Mouse (Mus musculus) liver, postnatal 0 days (tissue): Measurements from ENCODE around the gene Pdzd2. TPM values are rescaled to one million over a fixed set of nuclear protein-coding genes. Genes with fewer than 3 reads are reported as not detected.
A peak's percentile ranks its signal among the peaks of the same experiment; 100 is the strongest.

ENCODE experiments used
- ATAC-seq: fragments of 200-750 bp; cut with Nextera tagmentation; 2 replicates; pipeline ENCODE4 v1.8.0; 2017; ENCODE audit warnings: mild to moderate bottlenecking, moderate library complexity
- DNase-seq: peaks from one replicate; pipeline ENCODE4 v3.0.0-alpha.2; 2016
- H3K27ac ChIP-seq: fragments of 300-500 bp; sonication (generic); 2 replicates; pipeline ENCODE4 v1.5.1; 2014; ENCODE audit warnings: antibody characterized with exemption, moderate library complexity, mild to moderate bottlenecking, low read depth
- H3K27me3 ChIP-seq: fragments of 300-500 bp; sonication (generic); 2 replicates; pipeline ENCODE4 v1.6.1; 2014; ENCODE audit warnings: low read length, control low read depth, mixed read lengths; ENCODE audit not compliant: insufficient read depth
- H3K36me3 ChIP-seq: fragments of 300-500 bp; sonication (generic); replicated peaks from 2 replicates; pipeline ENCODE4 v1.6.1; 2014; ENCODE audit warnings: mild to moderate bottlenecking, control low read depth, low read length, moderate library complexity, mixed read lengths; ENCODE audit not compliant: insufficient read depth
- H3K4me1 ChIP-seq: fragments of 300-500 bp; sonication (generic); 2 replicates; pipeline ENCODE4 v1.6.1; 2014; ENCODE audit warnings: antibody characterized with exemption, mild to moderate bottlenecking, control low read depth; ENCODE audit not compliant: insufficient read depth
- H3K4me2 ChIP-seq: fragments of 300-500 bp; sonication (generic); 2 replicates; pipeline ENCODE4 v1.6.1; 2014; ENCODE audit warnings: low read depth, mild to moderate bottlenecking, low read length, moderate library complexity, mixed read lengths
- H3K4me3 ChIP-seq: fragments of 300-500 bp; sonication (generic); 2 replicates; pipeline ENCODE4 v1.5.1; 2014; ENCODE audit warnings: low read depth, low read length
- H3K9ac ChIP-seq: fragments of 300-500 bp; sonication (generic); replicated peaks from 2 replicates; pipeline ENCODE4 v1.6.1; 2014; ENCODE audit warnings: mild to moderate bottlenecking, moderate library complexity
- H3K9me3 ChIP-seq: fragments of 300-500 bp; sonication (generic); 2 replicates; pipeline ENCODE4 v1.6.1; 2016; ENCODE audit warnings: mild to moderate bottlenecking, control low read depth, low read length, mixed read lengths
- CTCF ChIP-seq: sonication (generic); IDR thresholded peaks from 2 replicates; pipeline ENCODE4 v1.5.1; 2016; ENCODE audit warnings: antibody characterized with exemption, low read depth
- EP300 ChIP-seq: IDR thresholded peaks from 2 replicates; pipeline ENCODE4 v1.6.1; 2016; ENCODE audit warnings: antibody characterized with exemption, low read depth, mild to moderate bottlenecking
- WGBS: fragments of 180-500 bp; shearing (Covaris S2); extraction: QIAGEN DNeasy Blood & Tissue Kit; methylation state at CpG from one replicate; pipeline ENCODE4 v1.1.7; 2014; ENCODE audit not compliant: insufficient replicate concordance; 5-methylcytosine and 5-hydroxymethylcytosine counted together
- polyA plus RNA-seq: library from polyadenylated mRNA; unstranded; fragments of >200 nt; fragmentation: Nextera tagmentation; extraction: Ambion mirVana; gene quantifications from 2 replicates; pipeline ENCODE4 v1.2.1, GENCODE M21; 2015

The Pdzd2 gene
- polyA plus RNA-seq, 1 experiment from 2014 or later: 1.3 TPM

DNA sequence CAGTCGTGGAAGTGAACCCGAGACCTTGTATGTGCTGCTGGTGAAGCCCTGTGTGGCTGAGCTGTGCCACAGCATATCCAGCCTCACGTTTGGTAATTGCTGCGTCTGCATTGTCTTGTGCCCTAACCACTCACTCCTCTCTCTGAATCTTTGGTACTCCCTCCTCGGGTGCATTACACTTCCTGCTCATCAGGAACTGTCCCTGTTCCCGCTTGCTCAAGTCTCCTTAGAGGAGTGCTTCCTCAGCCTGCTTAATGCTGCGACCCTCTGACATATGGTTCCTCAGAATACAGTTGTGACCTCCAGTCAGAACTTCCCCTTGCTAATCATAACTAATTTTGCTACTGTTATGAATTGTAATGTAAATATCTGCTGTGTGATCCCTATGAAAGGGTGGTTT, 383.8 kb downstream of the Pdzd2 start:
- Histone ChIP-seq H3K4me3 (no peak overlapping the region), H3K27me3 (no peaks in the 10 kb centered on the region), H3K4me1 (no peaks in the 10 kb centered on the region), H3K9me3 (no peaks in the 10 kb centered on the region), H3K4me2 (no peak overlapping the region), H3K9ac (no peak overlapping the region), H3K36me3 (peaks cover 23% of the 10 kb centered on the region), H3K27ac (no peak overlapping the region)
- ATAC-seq (no peak), DNase-seq (no peak)
- 64% methylated on average over 7 of the region's 7 CpGs for WGBS
- TF ChIP-seq EP300 (no peak), CTCF (no peak)

DNA sequence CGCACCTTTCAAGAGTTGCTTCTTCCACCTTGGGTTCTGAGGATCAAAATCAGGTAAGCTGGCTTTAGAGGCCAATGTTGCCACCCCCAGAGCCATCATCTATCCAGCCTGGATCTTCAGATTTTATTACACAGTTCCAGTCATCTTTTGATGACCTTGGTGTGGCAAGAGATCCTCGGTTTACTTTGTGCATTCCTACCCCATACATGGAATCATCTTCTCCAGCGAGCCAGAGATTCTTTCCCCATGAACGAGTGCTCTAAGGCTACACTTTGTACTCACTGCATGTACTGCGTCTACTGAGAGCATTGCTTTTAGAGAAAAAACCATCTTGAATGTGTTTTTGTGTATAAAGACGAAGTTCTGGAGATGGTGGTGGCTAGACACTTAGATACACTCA, 384.5 kb downstream of the Pdzd2 start:
- TF ChIP-seq CTCF (no peak), EP300 (no peak)
- H3K27ac ChIP-seq: no peak overlapping the region
- H3K9me3 ChIP-seq: no peaks in the 10 kb centered on the region
- no peaks in the 10 kb centered on the region for H3K4me1 ChIP-seq
- ATAC-seq (no peak), DNase-seq (no peak)
- H3K4me3 ChIP-seq: no peak overlapping the region
- no peaks in the 10 kb centered on the region for H3K27me3 ChIP-seq
- peaks cover 26% of the 10 kb centered on the region for H3K36me3 ChIP-seq
- WGBS: 88% methylated on average over 6 of the region's 6 CpGs
- H3K4me2 ChIP-seq: no peak overlapping the region
- H3K9ac ChIP-seq: no peak overlapping the region

DNA sequence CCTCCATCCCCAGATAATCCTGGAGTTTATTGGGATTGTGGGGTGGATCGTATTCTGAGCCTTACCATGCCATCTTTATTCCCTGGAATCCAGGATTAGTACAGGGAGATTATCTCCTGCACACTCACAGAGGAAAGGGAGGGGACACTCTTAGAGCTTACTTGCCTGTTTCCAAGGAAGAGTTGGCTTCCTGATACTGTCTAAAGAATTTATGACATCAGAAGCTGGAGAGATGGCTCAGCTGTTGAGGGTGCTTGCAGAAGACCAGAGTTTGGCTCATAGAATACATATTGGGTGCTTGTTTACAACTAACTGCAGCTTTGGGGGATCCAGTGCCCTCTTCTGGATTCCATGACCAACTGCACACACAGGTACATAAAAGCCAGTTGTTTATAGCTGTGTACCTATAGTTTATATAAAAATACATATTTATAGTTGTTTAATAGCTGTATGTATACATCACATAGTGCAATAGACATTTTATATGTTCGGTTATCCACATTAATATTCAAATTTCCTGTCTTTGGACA, 385.4 kb downstream of the Pdzd2 start:
- WGBS: 92% methylated on average over 2 of the region's 2 CpGs
- ATAC-seq: no peak
- no peak for DNase-seq
- H3K9ac ChIP-seq: no peak overlapping the region
- no peaks in the 10 kb centered on the region for H3K27me3 ChIP-seq
- no peaks in the 10 kb centered on the region for H3K9me3 ChIP-seq
- peaks cover 35% of the 10 kb centered on the region for H3K36me3 ChIP-seq
- H3K4me1 ChIP-seq: no peaks in the 10 kb centered on the region
- TF ChIP-seq EP300 (no peak), CTCF (peak; percentile 29; the same call in 1 of the 2 replicates)
- H3K4me3 ChIP-seq: no peak overlapping the region
- no peak overlapping the region for H3K27ac ChIP-seq
- no peak overlapping the region for H3K4me2 ChIP-seq

DNA sequence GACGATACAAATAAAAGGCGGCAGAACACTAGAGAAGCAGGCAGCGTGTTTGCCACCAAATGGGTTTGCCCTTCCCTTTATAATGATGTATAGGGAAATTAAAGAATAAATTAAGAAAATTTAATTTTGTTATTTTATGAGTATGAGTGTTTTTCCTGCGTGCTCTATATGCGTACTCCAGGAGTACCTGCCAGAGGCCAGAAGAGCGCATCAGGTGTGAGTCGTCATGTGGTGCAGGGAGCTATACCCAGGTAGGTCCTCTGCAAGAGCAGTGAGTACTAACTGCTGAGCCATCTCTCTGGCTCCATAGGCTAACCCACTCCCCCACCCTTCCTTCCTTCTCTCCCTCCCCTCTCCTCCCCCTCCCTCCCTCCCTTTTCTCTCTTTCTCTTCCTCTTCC, 388.3 kb downstream of the Pdzd2 start:
- Histone ChIP-seq H3K9me3 (no peaks in the 10 kb centered on the region), H3K4me3 (no peak overlapping the region), H3K27ac (no peak overlapping the region), H3K9ac (no peak overlapping the region), H3K27me3 (no peaks in the 10 kb centered on the region), H3K4me2 (no peak overlapping the region), H3K4me1 (no peaks in the 10 kb centered on the region), H3K36me3 (peaks cover 40% of the 10 kb centered on the region)
- ATAC-seq: no peak
- WGBS: 96% methylated on average over 7 of the region's 7 CpGs
- TF ChIP-seq CTCF (no peak), EP300 (no peak)
- no peak for DNase-seq

GRCm38 (mm10) chr15:12349840-12350239, 389.9 kb downstream of the Pdzd2 start:
- Histone ChIP-seq H3K4me1 (no peaks in the 10 kb centered on the region), H3K4me2 (no peak overlapping the region), H3K9me3 (no peaks in the 10 kb centered on the region), H3K9ac (no peak overlapping the region), H3K27me3 (no peaks in the 10 kb centered on the region), H3K36me3 (peaks cover 45% of the 10 kb centered on the region), H3K4me3 (no peak overlapping the region), H3K27ac (no peak overlapping the region)
- DNase-seq: no peak
- TF ChIP-seq EP300 (no peak), CTCF (no peak)
- ATAC-seq: no peak
- 76% methylated on average over 5 of the region's 5 CpGs for WGBS

GRCm38 (mm10) chr15:12348950-12349349, 390.8 kb downstream of the Pdzd2 start:
- Histone ChIP-seq H3K4me1 (no peaks in the 10 kb centered on the region), H3K27me3 (no peaks in the 10 kb centered on the region), H3K27ac (no peak overlapping the region), H3K36me3 (peaks cover 45% of the 10 kb centered on the region), H3K9me3 (no peaks in the 10 kb centered on the region), H3K4me3 (no peak overlapping the region), H3K9ac (no peak overlapping the region), H3K4me2 (no peak overlapping the region)
- WGBS: 82% methylated on average over 3 of the region's 3 CpGs
- TF ChIP-seq CTCF: no peak
- no peak for TF ChIP-seq EP300
- ATAC-seq (no peak), DNase-seq (no peak)

- peaks cover 3% of the 10 kb centered on the region; the same call in 1 of the 2 replicates for H3K4me1 ChIP-seq
- H3K27me3 ChIP-seq: no peaks in the 10 kb centered on the region
- H3K4me2 ChIP-seq: no peak overlapping the region
- no peak overlapping the region for H3K9ac ChIP-seq
- ATAC-seq (no peak), DNase-seq (no peak)
- peaks cover 38% of the 10 kb centered on the region for H3K36me3 ChIP-seq
- 93% methylated on average over 3 of the region's 3 CpGs for WGBS
- H3K4me3 ChIP-seq: no peak overlapping the region
- no peak overlapping the region for H3K27ac ChIP-seq
- TF ChIP-seq EP300 (no peak), CTCF (no peak)
- no peaks in the 10 kb centered on the region for H3K9me3 ChIP-seq
Observed at GRCm38 (mm10) chr15:12346916-12347315, 392.8 kb downstream of the Pdzd2 start.
